10 mouse cellular contexts compared by ENCODE assay signal in genomic region chr9:15627384-15627783, GRCm38 (mm10). TPM values are rescaled to one million over a fixed set of nuclear protein-coding genes. Genes with fewer than 3 reads are reported as not detected.
DNase-seq lines count a peak whose midpoint lies in the region; ATAC-seq and TF ChIP-seq lines count a peak whose summit lies in the region.
"Had no signal": no experiment of that assay in that cellular context is flagged by ENCODE, and none has a peak within 500 bp of the region (broad histone marks: within the 10 kb centered on the region; RNA-seq: fewer than 3 reads in every experiment).

No protein-coding gene starts in this region.

- peak overlapping the region; percentile 56 for H3K4me2 ChIP-seq in neural tube, embryonic 11.5 days (ENCODE audit: low read depth)
- peak overlapping the region; percentile 44 for H3K4me2 ChIP-seq in liver, embryonic 13.5 days
- H3K4me2 ChIP-seq in stomach, postnatal 0 days (replicated peaks; ENCODE audit: low read depth): no peak overlapping the region

- H3K36me3 ChIP-seq in neural tube, embryonic 11.5 days (ENCODE audit: control insufficient read depth, insufficient read depth, low read length): no peaks in the 10 kb centered on the region
- no peaks in the 10 kb centered on the region for H3K36me3 ChIP-seq in liver, embryonic 13.5 days
- no peaks in the 10 kb centered on the region for H3K36me3 ChIP-seq in stomach, postnatal 0 days (ENCODE audit: control insufficient read depth, insufficient read depth, low read length)

- H3K27me3 ChIP-seq in neural tube, embryonic 11.5 days (ENCODE audit: control insufficient read depth, insufficient read depth, low read length): no peaks in the 10 kb centered on the region
- peaks cover 13% of the 10 kb centered on the region for H3K27me3 ChIP-seq in liver, embryonic 13.5 days
- no peaks in the 10 kb centered on the region for H3K27me3 ChIP-seq in stomach, postnatal 0 days (ENCODE audit: control insufficient read depth, insufficient read depth, low read length)

- intact Hi-C loops in gastrocnemius, adult 2 months (cut with DNase I): no loop called here
- intact Hi-C loops in gastrocnemius, postnatal 14 days (cut with DNase I; ENCODE audit: low total_unique reads): no loop called here
- intact Hi-C loops in gastrocnemius, postnatal 36 days (cut with DNase I): no loop called here

- H3K9ac ChIP-seq in neural tube, embryonic 11.5 days (ENCODE audit: low read length): no peak overlapping the region
- H3K9ac ChIP-seq in liver, embryonic 13.5 days: no peak overlapping the region
- H3K9ac ChIP-seq in stomach, postnatal 0 days (ENCODE audit: low read length): peak overlapping the region; percentile 13; the same call in 1 of the 2 replicates

- H3K4me1 ChIP-seq in neural tube, embryonic 11.5 days (ENCODE audit: control insufficient read depth, insufficient read depth, low read length): 0 out of 2 replicates have a peak, but pooled peaks cover 8% of the 10 kb centered on the region
- no peaks in the 10 kb centered on the region for H3K4me1 ChIP-seq in liver, embryonic 13.5 days (replicated peaks)
- no peaks in the 10 kb centered on the region for H3K4me1 ChIP-seq in stomach, postnatal 0 days (replicated peaks; ENCODE audit: control insufficient read depth, insufficient read depth)

- no peak for ATAC-seq in neural tube, embryonic 11.5 days (ENCODE audit: insufficient read depth, low FRiP score, low TSS enrichment)
- ATAC-seq in liver, embryonic 13.5 days (ENCODE audit: low read depth): no peak
- ATAC-seq in stomach, postnatal 0 days (ENCODE audit: low FRiP score, low TSS enrichment): no peak

- 14% methylated on average over 5 of the region's 5 CpGs for WGBS in neural tube, embryonic 11.5 days
- 25% methylated on average over 5 of the region's 5 CpGs for WGBS in liver, embryonic 13.5 days (ENCODE audit: insufficient replicate concordance)
- WGBS in stomach, postnatal 0 days: 20% methylated on average over 5 of the region's 5 CpGs

- TF ChIP-seq EP300 in stomach, postnatal 0 days (optimal IDR thresholded peaks at IDR 0.05): no peak

- TF ChIP-seq CTCF in gastrocnemius, adult 2 months (IDR thresholded peaks at IDR 0.05): no peak
- TF ChIP-seq CTCF in stomach, postnatal 0 days (IDR thresholded peaks at IDR 0.05; ENCODE audit: low read depth): no peak

- H3K9me3 ChIP-seq in neural tube, embryonic 11.5 days (ENCODE audit: control insufficient read depth, low read length): no peaks in the 10 kb centered on the region
- H3K9me3 ChIP-seq in liver, embryonic 13.5 days (replicated peaks): no peaks in the 10 kb centered on the region
- H3K9me3 ChIP-seq in stomach, postnatal 0 days (ENCODE audit: control insufficient read depth, low read length): no peaks in the 10 kb centered on the region

- no peak overlapping the region for H3K27ac ChIP-seq in gastrocnemius, adult 2 months
- no peak overlapping the region for H3K27ac ChIP-seq in neural tube, embryonic 11.5 days (ENCODE audit: low read depth, low read length)
- H3K27ac ChIP-seq in liver, embryonic 13.5 days: no peak overlapping the region
- no peak overlapping the region for H3K27ac ChIP-seq in stomach, postnatal 0 days (replicated peaks)

- peak overlapping the region; percentile 45 for H3K4me3 ChIP-seq in gastrocnemius, adult 2 months
- peak overlapping the region; percentile 14 for H3K4me3 ChIP-seq in neural tube, embryonic 11.5 days (ENCODE audit: low read depth, low read length)
- H3K4me3 ChIP-seq in liver, embryonic 13.5 days (replicated peaks): 0 out of 2 replicates have a peak overlapping the region, but pooled peaks have one; percentile 7
- H3K4me3 ChIP-seq in stomach, postnatal 0 days (ENCODE audit: low read depth, low read length): 0 out of 2 replicates have a peak overlapping the region, but pooled peaks have one; percentile 13

- no peak for DNase-seq in gastrocnemius, adult 2 months
- DNase-seq in gastrocnemius, postnatal 14 days: no peak
- DNase-seq in neural tube, embryonic 11.5 days (ENCODE audit: low spot score): no peak
- DNase-seq in neural tube, embryonic 10.5 days (ENCODE audit: extremely low spot score, low spot score): no peak
- DNase-seq in liver, embryonic 13.5 days: no peak
- no peak for DNase-seq in stomach, postnatal 0 days (ENCODE audit: low spot score)
- no peak for DNase-seq in gastrocnemius, postnatal 36 days
- DNase-seq in B cell, adult 2 months: no peak
- DNase-seq: cerebellum, adult 9-11 months had no signal

RNA-seq across cellular contexts. Expression of gene Deup1, which starts 0.3 kb away (rescaled TPM):
- total RNA-seq in gastrocnemius, adult 2 months (2021): not detected
- total RNA-seq in gastrocnemius, postnatal 14 days (2021): under 1 TPM; 0.09 to 0.10 TPM
- 0.08 and 0.85 TPM in 2 replicates for polyA plus RNA-seq in neural tube, embryonic 11.5 days (2014; fragmentation: Nextera tagmentation; extraction: Ambion mirVana)
- polyA plus RNA-seq in liver, embryonic 13.5 days (2015; fragmentation: Nextera tagmentation; extraction: Ambion mirVana): not detected in 2 replicates
- polyA plus RNA-seq in stomach, postnatal 0 days (2015; fragmentation: Nextera tagmentation; extraction: Ambion mirVana): 0.05 and 0.11 TPM in 2 replicates
- not detected for total RNA-seq in gastrocnemius, postnatal 36 days (2021)
- total RNA-seq: hematopoietic stem cell, adult 5-6 weeks had no signal
